Mouse (Mus musculus) stomach, postnatal 0 days (tissue): ENCODE results near the gene Mctp1.

Experiments used
- CTCF ChIP-seq: IDR thresholded peaks from 2 replicates; pipeline ENCODE4 v1.5.1; 2016; ENCODE audit warnings: antibody characterized with exemption, low read depth, mild to moderate bottlenecking, moderate library complexity
- EP300 ChIP-seq: optimal IDR thresholded peaks from 2 replicates; pipeline ENCODE3; 2016; ENCODE audit warnings: antibody characterized with exemption

DNA sequence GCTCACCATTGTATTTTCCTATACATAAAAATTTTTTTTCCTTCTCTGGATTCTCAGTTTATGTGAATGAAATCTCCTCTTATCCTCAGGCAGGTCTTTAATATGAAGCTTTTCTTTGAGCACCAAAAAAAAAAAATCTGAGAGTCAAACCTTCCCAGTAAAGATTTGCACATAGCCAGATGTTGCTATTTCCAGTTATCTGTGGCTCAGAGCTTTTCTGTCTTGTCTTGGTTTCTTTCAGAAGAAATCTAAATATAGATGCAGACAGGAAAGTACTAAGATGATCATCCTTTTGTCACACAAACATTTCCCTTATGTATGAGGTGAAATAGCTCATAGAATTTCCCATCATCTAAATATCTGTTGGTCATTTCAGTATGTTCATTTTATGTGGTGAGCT, 349.7 kb downstream of the Mctp1 start:
- TF ChIP-seq CTCF (no peak), EP300 (no peak)
